Mouse (Mus musculus): Measurements from ENCODE around the gene Arhgap22. TPM values are rescaled to one million over a fixed set of nuclear protein-coding genes. Genes with fewer than 3 reads are reported as not detected.

Gene Arhgap22
- polyA plus RNA-seq, 1 experiment from 2014 or later: 8.3 TPM

DNA sequence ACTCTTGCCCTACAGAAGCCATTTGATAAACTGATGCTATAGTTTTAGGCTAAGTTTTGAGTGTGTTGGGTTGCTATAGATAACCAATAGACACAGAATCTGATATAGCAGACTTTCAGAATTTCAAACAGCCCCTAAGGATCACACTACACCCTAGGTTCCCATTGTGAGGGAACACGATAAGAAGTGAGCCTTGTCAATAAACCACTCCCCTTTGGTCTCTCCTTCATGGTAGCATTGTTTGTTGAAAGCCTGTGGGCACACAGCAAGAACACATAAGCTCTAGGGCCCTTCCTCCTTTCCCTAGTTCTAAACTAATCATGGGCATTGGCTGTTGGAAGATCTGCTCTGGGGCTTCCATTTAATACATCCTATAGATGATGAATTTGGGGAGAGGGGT, 80.7 kb downstream of the Arhgap22 start:
- H3K4me2 ChIP-seq: no peak overlapping the region
- no peaks in the 10 kb centered on the region for H3K36me3 ChIP-seq
- peaks cover 8% of the 10 kb centered on the region for H3K4me1 ChIP-seq
- WGBS: 68% methylated on average over 1 of the region's 1 CpGs
- no peak overlapping the region for H3K27ac ChIP-seq
- no peak overlapping the region for H3K4me3 ChIP-seq
- no peaks in the 10 kb centered on the region for H3K9me3 ChIP-seq
- H3K27me3 ChIP-seq: no peaks in the 10 kb centered on the region
- H3K9ac ChIP-seq: no peak overlapping the region
- ATAC-seq (ENCODE audit: insufficient number of reproducible peaks, insufficient read depth, low FRiP score, low TSS enrichment, low read depth): no peak

DNA sequence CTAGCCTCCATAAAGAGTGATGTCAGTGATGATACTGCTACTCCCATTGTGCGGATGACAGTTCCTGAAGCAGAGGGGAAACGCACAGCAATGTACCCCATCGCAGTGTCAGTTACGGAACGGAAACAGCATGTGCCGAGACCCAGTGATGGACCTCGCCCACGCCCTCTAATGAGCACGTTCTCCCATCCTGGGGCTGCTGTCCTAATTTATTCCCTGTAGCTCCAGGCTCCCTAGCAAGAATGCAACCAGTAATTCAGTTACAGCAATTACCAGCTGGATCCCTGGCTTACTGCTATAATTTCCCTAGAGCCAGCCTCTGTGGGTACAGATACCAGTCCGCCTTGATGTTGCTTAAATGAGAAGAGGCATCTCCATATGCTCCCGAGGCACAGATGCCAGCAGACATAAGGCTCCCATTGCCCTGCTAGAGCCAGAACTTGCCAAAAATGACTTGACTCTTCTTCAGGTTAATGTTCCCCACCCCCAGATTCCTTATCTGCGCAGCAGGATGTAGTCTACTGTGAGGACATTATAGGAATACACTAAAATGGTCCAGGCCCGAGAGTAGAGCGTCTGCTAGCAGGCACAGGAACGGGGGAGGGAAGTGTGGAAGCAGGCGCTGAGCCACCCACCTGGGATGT, 83.0 kb downstream of the Arhgap22 start:
- Histone ChIP-seq H3K4me1 (peaks cover 8% of the 10 kb centered on the region), H3K4me3 (no peak overlapping the region), H3K9me3 (no peaks in the 10 kb centered on the region), H3K4me2 (no peak overlapping the region), H3K9ac (no peak overlapping the region), H3K36me3 (no peaks in the 10 kb centered on the region), H3K27me3 (no peaks in the 10 kb centered on the region), H3K27ac (no peak overlapping the region)
- 68% methylated on average over 16 of the region's 16 CpGs for WGBS
- ATAC-seq (ENCODE audit: insufficient number of reproducible peaks, insufficient read depth, low FRiP score, low TSS enrichment, low read depth): no peak

DNA sequence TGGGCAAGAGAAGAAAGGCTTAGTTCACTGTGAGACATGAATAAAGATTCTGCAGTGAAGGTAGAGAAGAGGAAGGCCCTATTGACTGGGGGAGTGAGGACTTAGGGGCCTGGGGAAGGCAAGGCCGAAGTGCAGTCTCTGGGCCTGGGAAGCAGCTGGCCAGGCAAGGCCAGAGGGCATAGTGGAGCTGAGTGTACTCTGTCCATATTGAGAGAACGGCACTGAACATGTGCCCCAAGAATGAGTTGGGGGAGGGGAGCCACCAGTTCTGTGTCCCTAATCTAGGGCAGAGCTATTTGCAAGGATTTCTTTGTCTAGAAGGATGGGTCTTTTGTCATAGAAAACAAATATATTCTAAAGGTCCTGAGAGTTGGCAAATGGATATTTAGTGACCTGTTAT, 86.8 kb downstream of the Arhgap22 start:
- H3K27me3 ChIP-seq: peaks cover 5% of the 10 kb centered on the region; the same call in 1 of the 2 replicates
- no peaks in the 10 kb centered on the region for H3K9me3 ChIP-seq
- no peak overlapping the region for H3K4me2 ChIP-seq
- no peak overlapping the region for H3K9ac ChIP-seq
- WGBS: 47% methylated on average over 2 of the region's 2 CpGs
- H3K4me1 ChIP-seq: peaks cover 8% of the 10 kb centered on the region
- no peak for ATAC-seq (ENCODE audit: insufficient number of reproducible peaks, insufficient read depth, low FRiP score, low TSS enrichment, low read depth)
- H3K4me3 ChIP-seq: no peak overlapping the region
- no peak overlapping the region for H3K27ac ChIP-seq
- H3K36me3 ChIP-seq: no peaks in the 10 kb centered on the region

DNA sequence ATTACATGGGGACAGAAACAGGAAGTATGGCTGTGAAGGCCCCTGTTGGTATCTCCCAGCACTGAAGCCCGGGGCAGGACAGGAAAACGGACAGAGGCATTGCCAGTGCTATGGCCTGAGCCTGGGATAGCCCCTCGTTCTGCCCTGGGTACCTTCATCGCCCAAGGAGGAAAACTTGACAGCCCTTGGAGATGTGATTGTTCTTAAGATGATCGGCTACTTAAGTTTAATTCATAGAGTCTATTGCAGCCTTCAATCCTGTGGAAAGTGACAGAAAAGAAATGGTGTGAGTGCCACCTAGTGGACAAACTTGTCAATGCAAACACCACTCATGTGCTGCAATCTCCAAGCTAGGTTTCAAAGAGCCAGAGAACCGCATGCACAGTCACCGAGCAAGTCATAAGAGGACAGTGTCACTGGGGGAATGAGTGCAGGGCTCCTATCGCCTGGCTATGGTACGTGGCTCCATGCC, 89.6 kb downstream of the Arhgap22 start:
- 22% methylated on average over 9 of the region's 9 CpGs for WGBS
- peak; percentile 23; the same call in 1 of the 2 replicates for ATAC-seq (ENCODE audit: insufficient number of reproducible peaks, insufficient read depth, low FRiP score, low TSS enrichment, low read depth)
- H3K4me3 ChIP-seq: no peak overlapping the region
- H3K9ac ChIP-seq: no peak overlapping the region
- no peaks in the 10 kb centered on the region for H3K9me3 ChIP-seq
- no peaks in the 10 kb centered on the region for H3K36me3 ChIP-seq
- H3K27ac ChIP-seq: no peak overlapping the region
- H3K4me2 ChIP-seq: no peak overlapping the region
- H3K27me3 ChIP-seq: peaks cover 5% of the 10 kb centered on the region; the same call in 1 of the 2 replicates
- H3K4me1 ChIP-seq: no peaks in the 10 kb centered on the region

DNA sequence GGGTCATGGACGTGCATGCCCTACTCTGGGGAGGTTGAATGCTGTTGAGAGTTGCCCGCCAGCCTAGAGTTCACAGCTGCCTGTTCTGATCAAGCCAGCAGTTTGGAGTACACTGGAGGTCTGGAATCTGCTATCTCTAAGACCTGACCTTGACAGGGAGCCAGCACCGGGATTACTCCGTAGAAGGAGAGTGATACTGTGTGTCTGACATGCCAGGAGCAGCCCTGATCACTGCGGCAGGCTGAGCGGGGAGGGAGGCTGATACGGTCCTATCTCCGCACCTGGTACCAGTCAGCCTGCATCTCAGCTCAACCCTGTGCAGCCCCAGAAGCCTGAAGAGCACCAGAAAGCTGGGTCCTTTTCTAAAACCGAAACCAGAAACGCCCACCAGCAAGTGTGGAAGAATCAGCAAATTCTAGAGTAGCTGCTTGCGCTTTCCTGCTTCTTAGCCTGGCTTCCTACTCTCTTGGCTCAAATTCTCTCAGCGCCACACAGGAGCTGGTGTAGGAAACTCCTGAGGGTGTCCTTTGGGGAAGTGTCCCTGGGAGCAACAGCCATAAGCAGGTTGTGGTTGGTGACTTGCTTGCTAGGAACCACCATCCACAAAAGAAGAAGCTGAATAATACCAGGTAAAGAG, 91.9 kb downstream of the Arhgap22 start:
- no peak overlapping the region for H3K4me3 ChIP-seq
- no peak overlapping the region for H3K4me2 ChIP-seq
- WGBS: 76% methylated on average over 12 of the region's 12 CpGs
- H3K27me3 ChIP-seq: peaks cover 15% of the 10 kb centered on the region; the same call in 1 of the 2 replicates
- ATAC-seq (ENCODE audit: insufficient number of reproducible peaks, insufficient read depth, low FRiP score, low TSS enrichment, low read depth): no peak
- no peak overlapping the region for H3K9ac ChIP-seq
- no peaks in the 10 kb centered on the region for H3K36me3 ChIP-seq
- no peaks in the 10 kb centered on the region for H3K9me3 ChIP-seq
- no peak overlapping the region for H3K27ac ChIP-seq
- H3K4me1 ChIP-seq: no peaks in the 10 kb centered on the region

DNA sequence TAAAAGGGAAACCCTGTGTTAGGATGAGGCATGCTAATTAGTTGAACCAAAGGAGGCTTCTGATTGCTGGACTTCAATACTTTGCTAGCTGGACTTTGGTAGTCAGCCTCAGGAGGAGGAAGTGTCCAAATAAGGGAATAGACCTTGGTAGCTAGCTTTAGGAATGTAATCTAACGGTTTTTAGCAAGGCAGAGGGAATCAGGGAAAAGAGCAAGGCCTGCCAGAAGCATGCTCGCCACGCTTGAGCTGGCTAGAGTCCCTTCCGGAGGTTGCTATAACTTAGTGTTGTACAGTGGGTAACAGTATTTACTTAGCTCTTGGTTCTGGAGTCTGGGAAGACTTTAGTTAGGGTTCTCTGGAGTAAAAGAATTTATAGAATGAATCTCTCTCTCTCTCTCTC, 96.9 kb downstream of the Arhgap22 start:
- ATAC-seq (ENCODE audit: insufficient number of reproducible peaks, insufficient read depth, low FRiP score, low TSS enrichment, low read depth): no peak
- Histone ChIP-seq H3K4me3 (no peak overlapping the region), H3K4me2 (no peak overlapping the region), H3K9ac (no peak overlapping the region), H3K9me3 (no peaks in the 10 kb centered on the region), H3K4me1 (no peaks in the 10 kb centered on the region), H3K36me3 (no peaks in the 10 kb centered on the region), H3K27me3 (peaks cover 21% of the 10 kb centered on the region), H3K27ac (no peak overlapping the region)
- 47% methylated on average over 4 of the region's 4 CpGs for WGBS

DNA sequence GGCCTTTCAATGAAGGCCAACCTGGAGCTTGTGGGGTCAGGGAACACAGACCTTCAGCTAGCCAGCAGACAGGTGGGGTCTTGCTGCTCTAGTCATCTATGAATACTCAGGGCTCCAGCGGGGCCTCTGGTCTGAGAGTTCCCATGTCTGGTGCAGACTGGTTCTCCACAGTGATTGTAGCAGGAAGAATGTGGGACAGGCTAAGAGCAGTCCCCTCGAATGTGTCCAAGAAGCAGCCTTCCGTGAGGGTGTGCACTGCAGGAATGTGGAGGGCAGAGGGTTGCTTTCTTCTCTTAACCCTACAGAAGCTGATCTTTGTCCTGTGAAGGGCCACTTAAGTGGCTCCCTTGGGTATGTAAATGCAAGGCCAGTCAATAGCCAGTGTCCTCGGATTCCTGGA, 98.5 kb downstream of the Arhgap22 start:
- 35% methylated on average over 4 of the region's 4 CpGs for WGBS
- Histone ChIP-seq H3K27ac (no peak overlapping the region), H3K4me1 (no peaks in the 10 kb centered on the region), H3K9ac (no peak overlapping the region), H3K4me2 (no peak overlapping the region), H3K4me3 (no peak overlapping the region), H3K36me3 (no peaks in the 10 kb centered on the region), H3K9me3 (no peaks in the 10 kb centered on the region), H3K27me3 (peaks cover 35% of the 10 kb centered on the region)
- ATAC-seq (ENCODE audit: insufficient number of reproducible peaks, insufficient read depth, low FRiP score, low TSS enrichment, low read depth): no peak

DNA sequence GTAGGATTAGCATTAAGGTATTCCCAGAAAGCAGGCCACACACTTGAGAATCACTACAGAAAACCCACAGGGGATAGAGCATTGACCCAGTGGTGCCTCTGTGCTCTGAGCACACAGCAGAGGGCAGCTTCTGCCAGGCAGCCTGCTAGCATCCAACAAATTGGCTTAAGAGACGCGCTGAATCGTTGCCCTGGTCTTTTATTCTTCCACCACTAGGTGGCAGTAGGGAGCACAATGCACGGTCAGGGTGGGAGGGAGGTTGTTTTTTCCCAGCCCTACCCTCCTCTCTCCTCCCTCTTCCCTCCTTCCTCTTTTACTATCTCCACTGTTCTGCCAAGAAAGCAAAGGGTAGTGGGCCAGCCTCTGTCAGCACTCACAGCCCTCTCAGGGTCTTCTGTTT, 99.8 kb downstream of the Arhgap22 start:
- WGBS: 1% methylated on average over 4 of the region's 4 CpGs
- Histone ChIP-seq H3K9me3 (no peaks in the 10 kb centered on the region), H3K27ac (no peak overlapping the region), H3K27me3 (peaks cover 47% of the 10 kb centered on the region), H3K4me3 (no peak overlapping the region), H3K9ac (no peak overlapping the region), H3K36me3 (no peaks in the 10 kb centered on the region), H3K4me2 (no peak overlapping the region; the same call in 1 of the 2 replicates), H3K4me1 (0 out of 2 replicates have a peak, but pooled peaks cover 3% of the 10 kb centered on the region)
- no peak for ATAC-seq (ENCODE audit: insufficient number of reproducible peaks, insufficient read depth, low FRiP score, low TSS enrichment, low read depth)

DNA sequence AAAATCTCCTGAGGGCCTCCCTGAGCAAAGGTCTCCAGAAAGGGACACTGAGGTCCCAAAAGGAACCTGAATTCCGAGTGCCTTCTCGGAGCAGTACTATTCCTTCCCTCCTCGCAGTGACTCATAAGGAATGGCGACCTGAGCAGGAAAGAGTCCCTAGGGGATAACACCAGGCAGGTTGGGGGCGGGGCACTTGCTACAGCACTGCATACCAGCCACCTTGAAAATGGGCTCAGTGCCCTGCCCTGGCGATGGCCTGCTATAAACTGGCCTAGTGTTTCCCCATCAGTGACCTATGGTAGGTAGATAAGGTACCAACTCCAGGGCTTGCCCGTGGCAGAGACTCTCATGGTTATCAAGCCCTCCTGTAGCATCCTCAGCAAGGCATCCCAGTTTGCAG, 100.3 kb downstream of the Arhgap22 start:
- H3K9ac ChIP-seq: no peak overlapping the region
- no peak overlapping the region for H3K27ac ChIP-seq
- no peak overlapping the region for H3K4me2 ChIP-seq
- no peak overlapping the region for H3K4me3 ChIP-seq
- H3K9me3 ChIP-seq: no peaks in the 10 kb centered on the region
- 42% methylated on average over 7 of the region's 7 CpGs for WGBS
- H3K36me3 ChIP-seq: no peaks in the 10 kb centered on the region
- peaks cover 50% of the 10 kb centered on the region for H3K27me3 ChIP-seq
- ATAC-seq (ENCODE audit: insufficient number of reproducible peaks, insufficient read depth, low FRiP score, low TSS enrichment, low read depth): no peak
- 0 out of 2 replicates have a peak, but pooled peaks cover 3% of the 10 kb centered on the region for H3K4me1 ChIP-seq

DNA sequence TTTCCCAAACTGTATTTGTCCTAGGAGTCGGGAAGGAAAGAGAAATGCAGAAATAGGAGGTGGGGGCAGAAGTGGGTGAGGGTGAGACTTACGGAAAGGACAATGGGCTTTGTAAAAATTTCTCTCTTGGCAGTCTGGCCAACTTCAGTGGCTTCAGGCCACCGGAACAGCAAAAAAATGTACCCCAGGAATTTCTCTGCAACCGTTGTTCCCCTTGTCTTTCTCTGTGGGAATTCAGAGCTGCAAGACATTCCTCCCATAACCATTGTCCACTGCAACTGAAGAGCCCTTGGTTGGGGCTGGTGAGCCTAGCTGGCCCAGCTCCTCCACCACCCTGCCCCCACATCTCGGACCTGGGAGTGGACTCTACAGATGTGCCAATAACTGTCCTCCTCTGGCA, 101.3 kb downstream of the Arhgap22 start:
- Histone ChIP-seq H3K4me1 (peaks cover 9% of the 10 kb centered on the region; the same call in 1 of the 2 replicates), H3K9me3 (no peaks in the 10 kb centered on the region), H3K4me3 (no peak overlapping the region), H3K27ac (no peak overlapping the region), H3K4me2 (no peak overlapping the region), H3K9ac (no peak overlapping the region), H3K27me3 (peaks cover 48% of the 10 kb centered on the region), H3K36me3 (no peaks in the 10 kb centered on the region)
- WGBS: 68% methylated on average over 5 of the region's 5 CpGs
- ATAC-seq (ENCODE audit: insufficient number of reproducible peaks, insufficient read depth, low FRiP score, low TSS enrichment, low read depth): no peak

DNA sequence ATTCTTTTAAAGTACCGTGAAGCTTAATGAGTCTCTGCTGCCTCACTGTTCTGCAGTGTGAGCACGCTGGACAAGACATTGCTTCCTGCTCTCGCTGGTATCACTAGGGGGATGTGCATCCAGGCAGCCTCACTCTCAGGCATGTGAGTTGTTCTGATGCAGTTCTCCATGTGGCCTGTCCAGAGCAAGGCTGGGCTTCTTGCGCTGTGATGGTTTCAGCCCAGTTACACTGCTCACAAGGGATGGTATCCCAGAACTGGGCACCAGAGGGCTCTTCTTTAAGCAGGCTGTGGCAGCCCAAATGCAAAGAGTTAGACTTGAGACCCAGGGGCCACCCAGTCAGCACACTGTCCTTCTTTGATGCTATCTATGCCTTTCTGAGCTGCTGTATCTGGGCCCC, 101.9 kb downstream of the Arhgap22 start:
- H3K4me2 ChIP-seq: no peak overlapping the region
- no peak overlapping the region for H3K27ac ChIP-seq
- peaks cover 53% of the 10 kb centered on the region for H3K27me3 ChIP-seq
- no peak for ATAC-seq (ENCODE audit: insufficient number of reproducible peaks, insufficient read depth, low FRiP score, low TSS enrichment, low read depth)
- H3K4me3 ChIP-seq: no peak overlapping the region
- H3K9ac ChIP-seq: no peak overlapping the region
- H3K36me3 ChIP-seq: no peaks in the 10 kb centered on the region
- H3K9me3 ChIP-seq: no peaks in the 10 kb centered on the region
- peaks cover 16% of the 10 kb centered on the region for H3K4me1 ChIP-seq
- WGBS: 43% methylated on average over 4 of the region's 4 CpGs

DNA sequence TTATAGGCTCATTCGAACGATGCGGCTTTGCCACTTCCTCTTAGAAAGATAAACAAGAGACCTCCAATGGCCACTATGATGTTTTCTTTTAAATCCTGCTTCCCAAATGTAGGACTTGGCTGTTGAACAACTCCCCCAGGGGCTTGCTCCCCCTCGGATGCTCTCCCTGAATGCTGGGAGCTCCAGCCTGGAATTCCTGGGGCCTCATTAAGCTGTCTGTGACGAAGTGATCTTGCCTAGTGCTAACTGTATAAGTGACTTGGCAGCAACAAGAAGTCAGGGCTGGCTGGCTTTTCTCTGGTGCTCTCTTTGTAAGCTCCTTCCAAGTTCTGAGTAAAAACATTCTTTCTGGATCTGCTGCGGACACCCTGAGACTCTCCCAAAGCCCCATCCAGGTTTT, 104.1 kb downstream of the Arhgap22 start:
- Histone ChIP-seq H3K27me3 (peaks cover 64% of the 10 kb centered on the region), H3K27ac (no peak overlapping the region)
- 42% methylated on average over 6 of the region's 6 CpGs for WGBS

More for the DNA sequence above, 104.1 kb downstream of the Arhgap22 start:
- Histone ChIP-seq H3K9me3 (no peaks in the 10 kb centered on the region), H3K9ac (no peak overlapping the region), H3K4me1 (peaks cover 21% of the 10 kb centered on the region), H3K4me3 (no peak overlapping the region), H3K4me2 (no peak overlapping the region), H3K36me3 (no peaks in the 10 kb centered on the region)
- no peak for ATAC-seq (ENCODE audit: insufficient number of reproducible peaks, insufficient read depth, low FRiP score, low TSS enrichment, low read depth)

Data from embryonic facial prominence, embryonic 13.5 days (tissue).